Mouse (Mus musculus) myocyte (in vitro differentiated cells): ENCODE results near the gene Srarp.

Experiments
- MYOD1 ChIP-seq, 3 experiments: IDR thresholded peaks; one replicate each; pipeline ENCODE4 v1.6.1; 2011; ENCODE audit warnings: control low read depth in 2 of 3, low read depth in 2 of 3, mild to moderate bottlenecking in 2 of 3, moderate library complexity in 1 of 3; ENCODE audit not compliant: insufficient read length in 2 of 3, control insufficient read depth in 1 of 3
- TCF12 ChIP-seq: IDR thresholded peaks from one replicate; pipeline ENCODE4 v1.6.1; 2011; ENCODE audit warnings: mild to moderate bottlenecking, control low read depth; ENCODE audit not compliant: poor library complexity, insufficient read depth, severe bottlenecking

- TF ChIP-seq MYOD1 (IDR thresholded peaks at IDR 0.05; ENCODE audit: control insufficient read depth in 1 of 3, insufficient read length in 2 of 3, low read depth in 2 of 3) (no peak), TCF12 (no peak)
Observed at GRCm38 (mm10) chr4:141451916-141452450, 16.1 kb upstream of the Srarp start.
